Mouse (Mus musculus) lung, postnatal 36 days (tissue): ENCODE data around the gene Kmt2b.

Experiments
- DNase-seq: peaks from one replicate; pipeline ENCODE4 v3.0.0; 2022; ENCODE audit warnings: mixed read lengths

Gene Kmt2b

GRCm38 (mm10) chr7:30533941-30534632 is 54.4 kb downstream of the Kmt2b start:
- DNase-seq, result no peak

DNA sequence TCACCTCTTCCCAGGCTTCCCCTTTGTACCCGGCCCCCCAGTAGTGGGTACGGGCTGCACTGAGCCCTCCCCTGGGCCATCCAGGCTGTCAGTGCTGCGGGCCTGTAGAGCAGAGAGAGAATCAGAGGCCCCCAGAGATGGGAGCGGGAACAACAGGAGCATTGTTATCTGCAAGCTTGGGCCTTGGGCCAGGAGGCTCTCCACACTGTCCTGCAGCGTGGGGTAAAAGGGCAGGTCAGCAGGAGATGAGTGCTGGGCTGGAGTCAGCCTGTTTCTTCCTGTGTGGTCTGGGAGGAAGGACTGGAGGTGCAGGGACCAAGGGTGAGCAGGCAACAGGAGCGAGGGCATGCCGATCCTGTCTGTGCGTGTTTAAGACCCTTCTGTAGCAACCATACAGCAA is 55.6 kb downstream of the Kmt2b start:
- DNase-seq, result no peak

- no peak for DNase-seq
These were observed 57.2 kb downstream of the Kmt2b start for GRCm38 (mm10) chr7:30531291-30531815.

DNA sequence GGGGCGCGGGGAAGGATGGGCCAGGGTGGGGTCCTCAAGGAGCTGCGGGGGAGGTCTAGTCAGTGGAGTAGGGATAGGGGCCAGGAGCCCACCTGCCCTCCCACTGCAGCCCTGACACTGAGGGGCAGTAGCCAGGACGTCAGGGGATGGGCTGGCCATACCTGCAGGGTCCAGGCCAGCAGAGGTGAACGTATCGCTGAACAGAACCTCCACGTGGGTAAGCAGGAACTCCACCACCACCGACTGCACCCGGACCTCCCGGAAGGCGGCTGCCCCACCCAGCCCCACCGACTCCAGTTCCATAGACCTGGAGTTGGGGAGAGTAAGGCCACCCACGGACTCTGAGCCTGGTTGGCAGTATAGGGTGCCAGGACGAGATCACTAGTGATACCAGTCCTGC is 61.5 kb downstream of the Kmt2b start:
- DNase-seq, result no peak

DNA sequence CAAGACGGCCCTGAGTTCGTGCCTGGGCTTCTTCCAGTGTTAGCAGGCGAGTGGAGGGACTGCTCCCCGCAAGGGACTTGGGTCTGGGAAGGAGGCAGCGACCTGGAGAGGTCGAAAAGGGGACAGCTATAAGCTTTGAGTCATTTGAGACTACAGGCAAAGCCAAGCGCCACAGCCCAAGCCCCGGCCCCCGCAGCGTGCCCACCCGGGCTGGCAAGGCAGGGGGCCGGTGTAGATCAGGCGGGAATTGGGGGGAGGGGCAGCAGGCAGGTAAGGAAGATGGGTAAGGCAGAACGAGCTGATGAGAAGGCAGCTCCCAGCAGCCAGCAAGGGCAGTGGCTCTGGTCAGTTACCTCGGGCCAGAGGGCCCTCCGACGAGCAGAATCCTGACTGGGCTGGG is 62.1 kb downstream of the Kmt2b start:
- DNase-seq, result no peak

GRCm38 (mm10) chr7:30525954-30526353 is 62.6 kb downstream of the Kmt2b start:
- DNase-seq, result peak; percentile 41

- DNase-seq, result no peak
These were observed 64.0 kb downstream of the Kmt2b start for GRCm38 (mm10) chr7:30524487-30524886.

GRCm38 (mm10) chr7:30522871-30523270 is 65.7 kb downstream of the Kmt2b start:
- no peak for DNase-seq

DNA sequence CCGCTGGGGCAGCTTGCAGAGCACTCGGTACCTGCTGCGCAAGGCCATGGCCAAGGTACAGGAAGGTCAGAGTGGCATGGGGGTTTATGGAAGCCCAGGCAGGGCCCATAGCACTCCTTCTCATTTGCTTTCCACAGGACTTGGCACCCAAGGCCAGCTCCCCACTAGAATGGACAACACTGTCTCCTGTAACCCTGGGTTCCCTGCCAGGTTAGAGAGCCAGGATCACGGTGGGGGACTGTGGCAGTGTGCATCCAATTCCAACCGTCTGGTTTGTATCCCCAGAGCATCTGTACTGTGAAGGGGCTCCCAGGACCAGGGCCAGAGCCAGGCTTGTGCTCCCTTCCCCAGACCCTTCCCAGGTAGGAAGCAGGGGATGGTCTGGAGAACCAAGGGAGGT is 67.7 kb downstream of the Kmt2b start:
- no peak for DNase-seq

DNA sequence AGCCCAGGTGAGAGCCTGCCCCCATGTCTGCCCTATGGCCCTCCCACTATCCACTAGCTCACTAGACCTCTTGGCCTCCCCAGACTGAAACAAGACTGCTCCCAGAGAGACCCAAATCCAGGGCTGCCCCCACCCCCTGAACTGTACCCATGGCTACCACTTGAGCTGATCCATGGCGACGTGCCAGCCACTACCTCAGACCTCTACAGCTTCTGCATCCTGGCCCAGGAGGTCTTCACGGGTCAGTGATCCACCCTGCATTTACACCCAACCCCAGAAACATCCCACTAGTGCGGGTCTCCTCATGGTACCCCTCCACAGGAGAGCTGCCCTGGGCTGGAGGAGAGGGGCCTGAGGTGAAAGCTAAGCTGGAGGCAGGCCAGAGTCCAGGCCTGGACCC is 68.1 kb downstream of the Kmt2b start:
- no peak for DNase-seq
